Mouse (Mus musculus): ENCODE measurements around the gene Snrpd2.

Gene Snrpd2

DNA sequence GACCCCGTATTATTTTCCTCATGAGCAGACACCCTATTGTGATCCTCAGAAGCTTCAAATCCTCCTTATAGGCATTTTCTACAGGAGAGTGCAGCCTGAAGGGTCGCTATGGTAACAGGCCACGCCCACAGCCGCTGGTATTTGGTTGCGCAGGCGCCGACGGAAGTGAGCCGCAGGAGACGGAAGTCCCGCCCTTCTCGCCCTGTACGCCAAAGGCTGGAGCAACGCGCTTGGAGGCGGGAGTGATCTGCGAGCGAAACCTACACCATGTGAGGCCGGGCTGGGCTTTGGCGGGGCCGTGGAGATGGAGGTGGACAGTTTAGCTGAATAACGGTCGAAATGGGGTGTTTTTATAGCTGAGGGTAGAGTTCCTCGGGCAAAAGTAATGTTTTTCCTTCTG lies at the start of gene Snrpd2:
Snrpd2 (plus strand) TSS at position 97 of the 400 bp plus-strand sequence.
- in situ Hi-C loops (cut with MboI; ENCODE audit: unreplicated experiment in 2 of 2) = no loop called here

DNA sequence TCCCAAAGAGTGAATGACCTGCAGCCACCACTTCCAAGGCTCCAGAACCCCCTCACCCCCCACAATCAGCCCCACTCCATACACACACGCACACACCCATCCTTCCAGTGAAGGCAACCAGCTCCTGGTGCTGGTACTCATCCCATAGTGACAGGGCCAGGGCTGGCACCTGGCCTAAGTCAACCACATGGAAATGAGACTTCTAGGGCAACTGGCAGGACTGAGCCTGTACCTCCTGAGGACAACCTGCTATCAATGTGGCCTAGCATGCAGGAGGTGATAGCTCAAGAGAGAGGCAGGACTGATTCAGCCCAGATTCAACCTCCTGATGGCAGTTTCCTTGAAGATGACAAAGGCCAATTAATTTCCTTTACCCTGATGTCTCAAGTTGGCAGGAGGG lies 49.2 kb upstream of the Snrpd2 start:
- in situ Hi-C loops (cut with MboI; ENCODE audit: unreplicated experiment in 2 of 2) = no loop called here

DNA sequence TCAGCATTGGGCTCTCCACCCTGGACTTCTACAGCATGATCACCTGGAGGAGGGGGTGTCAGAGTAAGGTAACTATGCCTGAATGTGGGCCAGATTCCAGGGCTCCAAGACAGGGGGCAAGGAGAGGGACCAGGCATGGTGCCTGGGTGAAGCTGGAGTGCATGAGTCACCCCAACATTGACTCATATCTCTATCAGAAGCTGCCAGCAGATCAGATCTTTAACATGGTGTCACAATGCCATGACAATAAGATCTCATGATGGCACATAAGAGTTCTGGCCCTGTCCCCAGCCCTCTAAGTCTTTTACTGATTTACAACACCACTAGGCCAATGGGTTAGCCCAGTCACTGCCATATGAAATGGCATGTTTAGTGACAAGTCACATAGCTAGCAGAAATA lies 45.8 kb upstream of the Snrpd2 start:
- in situ Hi-C loops (cut with MboI; ENCODE audit: unreplicated experiment in 2 of 2) = no loop called here

DNA sequence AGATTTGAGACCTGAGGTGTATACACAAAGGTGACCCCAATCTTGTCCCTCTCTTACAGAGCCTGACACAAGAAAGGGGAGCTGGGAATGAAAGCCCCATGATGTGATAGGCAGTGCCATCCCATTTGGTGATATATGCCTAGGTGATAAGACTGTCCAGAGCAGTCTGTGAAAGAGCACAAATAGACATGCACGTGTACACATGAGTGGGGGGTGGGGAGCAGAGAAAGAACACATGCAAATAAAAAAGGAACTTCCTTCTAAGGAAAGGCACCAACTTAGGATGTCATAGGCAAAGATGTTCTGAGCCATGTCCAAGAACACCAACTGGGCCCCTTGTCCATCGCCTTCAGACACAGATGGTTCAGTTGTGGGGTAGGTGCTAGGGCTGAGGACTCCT lies 45.0 kb upstream of the Snrpd2 start:
- in situ Hi-C loops (cut with MboI; ENCODE audit: unreplicated experiment in 2 of 2) = no loop called here

DNA sequence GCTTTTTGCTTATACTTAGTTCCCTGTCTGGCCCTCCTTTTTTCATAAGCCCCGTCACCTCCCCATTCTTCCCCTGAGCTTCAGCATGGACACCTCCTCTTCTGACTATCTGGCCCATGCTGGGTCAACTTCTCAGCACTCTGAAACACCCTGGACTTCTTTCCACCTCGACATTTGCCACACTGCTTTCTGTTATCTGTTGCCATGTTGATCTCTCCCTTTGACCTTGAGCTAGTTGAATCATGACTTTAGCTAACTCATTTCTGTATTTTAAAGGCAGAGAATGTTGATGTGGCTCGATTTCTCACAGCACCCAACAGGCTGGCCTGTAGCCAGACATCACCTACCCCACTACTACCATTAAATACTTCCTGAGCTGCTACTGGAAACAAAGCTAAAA lies 42.1 kb upstream of the Snrpd2 start:
- in situ Hi-C loops (cut with MboI; ENCODE audit: unreplicated experiment in 2 of 2) = no loop called here

DNA sequence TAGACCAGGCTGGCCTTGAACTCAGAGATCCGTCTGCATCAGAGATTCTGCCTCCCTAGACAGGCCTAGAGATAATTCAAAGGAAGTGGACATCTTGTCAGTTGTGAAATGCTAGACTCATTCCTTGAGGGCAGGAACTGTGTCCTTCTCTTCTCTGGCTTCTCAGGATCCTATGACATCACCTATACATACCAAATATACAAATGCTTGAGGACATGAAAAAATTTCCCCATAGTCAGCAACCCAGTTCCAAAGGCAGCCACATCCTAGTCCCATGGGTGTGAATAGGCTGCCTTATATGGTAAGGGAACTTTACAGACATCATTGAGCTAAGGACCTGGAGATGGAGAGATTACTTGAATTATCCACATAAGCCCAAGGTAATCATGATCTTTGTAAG lies 40.0 kb upstream of the Snrpd2 start:
- in situ Hi-C loops (cut with MboI; ENCODE audit: unreplicated experiment in 2 of 2) = no loop called here

DNA sequence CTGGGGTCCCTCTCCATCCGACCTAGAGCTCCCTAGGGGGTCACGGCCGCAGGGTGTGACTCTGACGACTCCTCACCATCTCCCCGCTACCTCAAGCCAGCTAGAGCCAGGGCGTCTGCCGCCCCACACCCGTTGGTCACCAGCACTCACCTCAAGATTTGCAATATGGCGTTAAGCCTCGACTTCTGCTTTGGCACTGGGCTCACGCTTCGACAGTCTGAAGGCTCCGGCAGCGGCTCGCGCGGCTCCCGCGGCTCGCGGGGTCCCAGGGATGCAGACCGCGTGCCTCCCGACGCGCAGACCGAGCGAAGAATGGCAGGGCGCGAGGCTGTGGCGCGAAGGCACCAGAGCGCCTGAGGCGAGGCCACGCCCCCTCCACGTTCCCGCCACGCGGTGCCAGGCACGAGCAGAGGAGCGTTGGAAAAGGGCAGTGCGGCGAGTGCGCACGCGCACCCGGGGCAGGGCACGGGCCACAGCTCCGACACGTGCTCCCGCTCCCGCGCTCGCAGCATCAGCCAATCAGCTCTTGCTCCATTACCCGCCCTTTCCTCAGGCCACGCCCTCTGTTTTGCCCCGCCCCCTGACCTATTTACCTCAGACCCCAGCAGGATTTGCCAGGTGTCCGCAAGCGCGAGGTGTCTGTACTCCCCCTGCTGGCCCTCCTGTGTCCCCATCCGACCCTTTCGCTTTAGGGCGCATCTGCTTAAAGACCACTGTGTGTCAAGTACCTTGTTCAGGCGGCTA lies 31.3 kb upstream of the Snrpd2 start, which contains the start of gene Gm4969:
Gm4969 (minus strand) TSS at position 341 of the 744 bp plus-strand sequence.
- in situ Hi-C loops (cut with MboI; ENCODE audit: unreplicated experiment in 2 of 2) = no loop called here

DNA sequence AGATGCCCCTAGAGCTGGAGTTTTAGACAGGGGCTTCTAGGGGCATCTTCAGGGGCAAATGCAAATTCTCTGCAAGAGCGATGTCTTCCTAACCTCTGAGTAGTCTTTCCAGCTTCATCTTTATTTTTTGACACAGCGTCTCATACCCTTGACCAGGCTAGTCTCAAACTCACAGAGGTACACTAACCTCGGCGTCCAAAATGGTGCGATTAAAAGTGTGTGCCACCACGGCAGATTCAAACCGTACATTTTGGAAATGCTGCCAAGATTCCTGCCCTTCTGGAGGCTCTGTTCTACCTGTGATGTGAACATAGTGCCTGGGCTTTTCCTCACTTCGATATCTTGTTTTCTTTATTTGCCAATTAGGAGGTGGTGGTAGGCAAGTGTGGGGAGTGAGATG lies 30.4 kb upstream of the Snrpd2 start:
- in situ Hi-C loops (cut with MboI; ENCODE audit: unreplicated experiment in 2 of 2) = no loop called here

DNA sequence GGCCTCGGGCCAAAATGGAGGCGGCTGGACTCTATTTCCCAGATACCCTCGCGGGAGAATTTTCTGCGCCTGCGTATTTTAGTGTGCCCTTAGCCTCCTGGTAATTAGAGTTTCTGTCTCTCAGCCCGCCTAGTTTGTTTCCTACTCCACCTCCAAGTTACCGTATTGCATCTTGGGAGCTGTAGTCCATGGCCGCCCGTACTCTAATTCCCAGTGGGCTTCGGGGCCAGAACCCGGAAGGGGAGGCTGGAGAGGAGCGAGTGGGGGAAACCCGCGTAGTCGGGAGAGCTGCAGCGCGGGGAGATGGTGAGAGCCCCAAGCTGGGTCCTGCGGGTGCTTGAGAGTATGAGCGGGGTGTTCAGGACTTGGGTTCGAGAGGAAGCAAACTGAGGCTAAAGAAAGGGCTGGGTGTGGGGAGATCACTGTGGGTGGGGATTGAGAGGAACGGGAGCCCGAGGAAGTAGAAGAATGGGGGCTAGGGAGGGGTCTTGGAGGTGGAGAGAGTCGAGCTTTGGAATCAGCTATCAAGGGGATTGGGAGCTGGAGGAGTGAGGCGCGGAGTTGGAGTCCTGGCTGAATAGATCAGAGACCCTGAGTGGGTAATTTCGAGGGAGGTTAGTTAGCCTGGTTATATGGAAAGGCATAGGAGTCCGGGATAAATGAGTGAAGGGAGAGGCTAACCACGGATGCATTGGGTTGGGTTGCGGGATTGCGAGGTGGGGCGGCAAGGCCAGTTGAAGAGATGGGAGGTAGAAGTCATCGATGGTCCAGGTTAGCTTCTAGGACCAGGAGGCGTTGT lies 29.7 kb upstream of the Snrpd2 start, which contains the start of gene Fbxo46:
Fbxo46 (plus strand) TSS at position 229 of the 799 bp plus-strand sequence.
- in situ Hi-C loops (cut with MboI; ENCODE audit: unreplicated experiment in 2 of 2) = no loop called here

DNA sequence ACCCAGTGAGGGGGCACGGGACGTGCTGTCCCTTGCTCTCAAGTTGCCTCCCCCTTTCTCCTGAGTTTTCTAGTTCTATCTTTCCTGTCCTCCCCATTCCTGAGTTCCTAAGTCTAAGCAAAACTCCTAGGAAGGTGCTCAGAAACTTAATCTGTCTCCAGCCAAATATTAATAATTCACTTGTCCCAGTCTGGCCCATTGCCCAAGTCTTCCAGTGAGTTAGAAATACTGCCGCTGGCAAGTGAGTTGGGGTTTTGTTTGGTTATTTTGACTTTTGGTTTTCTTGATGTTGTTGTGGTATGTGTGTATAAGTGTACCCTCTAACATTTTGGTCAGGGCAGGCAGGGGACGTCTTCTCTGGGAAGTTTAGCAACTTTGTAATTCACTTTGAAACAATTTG lies 27.8 kb upstream of the Snrpd2 start:
- in situ Hi-C loops (cut with MboI; ENCODE audit: unreplicated experiment in 2 of 2) = no loop called here

DNA sequence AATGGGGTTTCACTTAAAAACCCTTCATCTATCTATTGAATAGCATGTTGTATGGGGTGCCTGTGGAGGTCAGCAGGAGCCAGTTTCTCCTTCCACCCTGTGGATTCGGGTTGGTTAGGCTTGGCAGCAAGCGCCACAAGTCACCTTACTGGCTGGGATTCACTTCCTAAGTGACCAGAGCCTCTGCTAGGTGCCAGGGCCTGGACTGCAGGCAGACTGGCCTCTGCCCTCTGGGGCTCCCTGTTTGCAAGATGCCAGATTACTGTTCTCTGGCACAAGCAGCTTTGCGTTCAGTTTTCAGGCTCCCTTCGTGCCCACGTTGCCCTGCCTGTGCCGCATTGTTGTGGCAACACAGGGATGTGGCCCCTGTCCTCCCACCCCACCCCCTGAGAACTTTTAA lies 24.8 kb upstream of the Snrpd2 start:
- in situ Hi-C loops (cut with MboI; ENCODE audit: unreplicated experiment in 2 of 2) = no loop called here

DNA sequence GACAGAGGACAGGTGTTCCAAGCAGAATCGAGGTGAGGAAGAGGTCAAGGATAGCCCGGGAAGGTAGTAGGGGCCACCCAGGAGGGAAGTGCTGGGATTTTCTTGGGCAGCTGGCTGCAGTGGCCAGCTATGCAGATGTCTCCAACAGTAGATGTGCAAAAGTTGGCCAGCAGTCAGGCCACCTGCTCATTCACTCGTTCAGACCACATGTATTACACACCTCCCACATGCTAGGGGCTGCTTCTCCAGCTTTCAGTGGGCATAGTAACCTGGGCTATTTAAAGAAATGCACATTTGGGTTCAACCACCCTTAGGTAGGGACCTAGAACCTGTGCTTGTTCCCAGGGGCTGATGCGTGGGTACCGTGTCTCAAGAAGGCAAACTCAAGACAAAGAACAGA lies 21.8 kb upstream of the Snrpd2 start:
- in situ Hi-C loops (cut with MboI; ENCODE audit: unreplicated experiment in 2 of 2) = no loop called here

DNA sequence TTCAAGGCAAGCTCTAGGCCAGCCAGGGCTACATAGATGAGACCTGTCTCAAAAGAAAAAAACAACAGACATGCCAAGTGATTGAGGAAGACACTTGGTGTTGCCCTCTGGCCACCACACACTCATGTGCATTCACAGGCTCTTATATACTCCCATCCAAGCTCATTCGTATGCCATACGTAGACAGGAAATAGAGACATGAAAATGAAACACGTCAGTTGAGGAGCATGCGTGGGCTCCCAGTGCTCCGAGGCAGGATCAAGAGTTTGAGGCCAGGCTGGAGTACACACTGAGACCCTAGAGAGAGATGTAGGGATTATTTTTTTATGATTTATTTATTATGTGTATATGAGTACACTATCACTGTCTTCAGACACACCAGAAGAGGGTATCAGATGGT lies 20.1 kb upstream of the Snrpd2 start:
- in situ Hi-C loops (cut with MboI; ENCODE audit: unreplicated experiment in 2 of 2) = no loop called here

DNA sequence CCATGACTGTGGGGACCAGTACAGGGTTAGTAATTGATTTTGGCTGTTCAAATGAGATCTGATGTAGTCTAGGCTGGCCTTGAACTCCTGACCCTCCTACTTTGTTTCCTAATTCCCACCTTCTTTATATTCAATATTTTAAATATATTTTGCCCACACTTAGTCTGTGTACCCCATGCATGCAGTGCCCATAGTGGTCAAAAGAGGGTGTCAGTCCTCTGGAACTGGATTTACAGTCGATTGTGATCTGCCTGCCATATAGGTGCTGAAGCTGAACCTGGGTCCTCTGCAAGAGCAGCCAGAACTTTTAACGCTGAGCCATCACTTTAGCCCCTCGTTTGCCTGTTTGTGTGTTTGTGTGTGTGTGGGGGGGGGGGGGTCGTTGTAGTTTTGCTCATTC lies 18.9 kb upstream of the Snrpd2 start:
- in situ Hi-C loops (cut with MboI; ENCODE audit: unreplicated experiment in 2 of 2) = no loop called here

DNA sequence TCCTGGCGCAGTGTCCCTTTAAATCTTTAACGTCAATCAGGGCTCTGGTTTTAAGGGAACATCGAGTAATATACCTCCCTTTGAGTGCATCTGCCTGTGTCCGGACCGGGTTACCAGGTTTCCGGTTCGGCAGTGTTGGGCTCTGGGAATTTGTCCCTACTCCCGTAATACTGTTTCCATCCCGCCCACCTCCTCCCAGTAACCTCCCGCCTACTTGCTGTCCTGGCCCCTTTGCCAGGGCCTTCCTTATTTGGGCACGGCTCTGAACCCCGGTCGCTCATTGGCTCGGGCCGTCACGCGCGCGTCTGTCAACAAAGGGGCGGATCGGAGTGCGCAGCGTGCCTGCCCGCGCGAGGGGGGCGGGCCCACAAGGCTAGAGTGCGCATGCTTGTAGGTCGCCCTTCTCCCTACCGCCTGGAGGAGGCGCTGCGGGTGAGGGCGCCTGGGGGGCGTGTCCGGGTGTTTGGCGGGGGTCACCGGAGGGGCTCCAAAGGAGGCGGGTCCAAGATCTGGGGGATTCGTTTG lies 18.1 kb upstream of the Snrpd2 start:
- in situ Hi-C loops (cut with MboI; ENCODE audit: unreplicated experiment in 2 of 2) = no loop called here

DNA sequence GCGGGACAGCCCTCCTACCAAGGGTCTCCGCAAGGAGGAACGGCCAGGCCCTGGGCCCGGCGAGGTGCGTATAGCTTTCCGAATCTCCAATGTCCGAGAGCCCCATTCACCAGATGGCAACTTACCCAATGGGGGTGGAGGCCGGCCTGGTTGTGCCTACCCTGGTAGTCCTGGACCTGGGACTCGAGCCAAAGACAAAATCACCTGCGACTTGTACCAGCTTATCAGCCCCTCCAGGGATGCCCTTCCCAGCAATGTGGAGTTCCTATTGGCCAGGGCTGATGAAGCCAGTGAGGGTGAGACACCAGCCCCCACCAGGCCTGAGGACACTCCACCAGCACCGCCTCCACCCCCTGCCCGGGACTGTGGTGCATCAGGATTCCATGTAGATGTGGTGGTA lies 13.4 kb upstream of the Snrpd2 start:
- in situ Hi-C loops (cut with MboI; ENCODE audit: unreplicated experiment in 2 of 2) = loop anchor here in 1 of 2 experiments (5.0 kb wide), 1 partner anchor 36 kb away; no protein-coding TSS in a partner anchor

DNA sequence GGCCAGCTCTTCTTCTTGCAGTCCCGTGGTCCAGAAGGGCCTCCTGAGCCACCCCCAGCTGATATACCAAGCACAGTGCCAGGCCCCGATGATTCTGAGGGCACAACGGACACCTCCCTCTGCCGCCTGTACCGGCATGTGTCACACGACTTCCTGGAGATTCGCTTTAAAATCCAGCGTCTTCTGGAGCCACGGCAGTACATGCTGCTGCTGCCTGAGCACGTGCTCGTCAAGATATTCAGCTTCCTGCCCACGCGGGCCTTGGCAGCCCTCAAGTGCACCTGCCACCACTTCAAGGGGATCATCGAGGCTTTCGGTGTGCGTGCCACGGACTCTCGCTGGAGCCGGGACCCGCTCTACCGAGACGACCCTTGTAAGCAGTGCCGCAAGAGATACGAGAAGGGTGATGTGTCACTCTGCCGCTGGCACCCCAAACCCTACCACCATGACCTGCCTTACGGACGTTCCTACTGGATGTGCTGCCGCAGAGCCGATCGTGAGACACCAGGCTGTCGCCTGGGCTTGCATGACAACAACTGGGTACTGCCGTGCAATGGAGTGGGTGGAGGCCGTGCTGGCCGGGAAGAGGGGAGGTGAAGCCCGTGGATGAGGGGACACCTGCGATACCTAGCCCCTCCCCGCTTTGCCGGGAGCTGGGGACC lies 12.7 kb upstream of the Snrpd2 start:
- in situ Hi-C loops (cut with MboI; ENCODE audit: unreplicated experiment in 2 of 2) = loop anchor here in 1 of 2 experiments (5.0 kb wide), 1 partner anchor 35 kb away; no protein-coding TSS in a partner anchor

DNA sequence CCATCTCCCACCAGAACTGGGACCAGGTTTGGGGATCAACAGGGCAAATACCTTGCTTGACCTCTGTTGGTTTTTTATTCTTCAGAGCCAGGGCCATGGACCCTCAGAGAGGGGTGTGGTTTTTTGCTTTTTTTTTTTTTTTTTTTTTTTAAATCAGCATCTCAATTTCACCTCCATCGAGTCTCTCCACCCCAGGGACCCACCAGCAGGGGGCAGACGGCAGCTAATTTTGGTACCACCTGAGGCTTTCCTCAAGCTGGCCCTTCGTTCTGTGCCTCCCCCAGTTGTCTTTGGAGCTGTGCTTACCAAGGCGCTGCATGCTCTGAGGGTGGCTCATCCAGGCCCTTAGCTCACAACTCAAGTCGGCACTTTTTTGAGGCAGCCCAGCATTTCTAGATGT lies 12.1 kb upstream of the Snrpd2 start:
- in situ Hi-C loops (cut with MboI; ENCODE audit: unreplicated experiment in 2 of 2) = loop anchor here in 1 of 2 experiments (5.0 kb wide), 1 partner anchor 35 kb away; no protein-coding TSS in a partner anchor

DNA sequence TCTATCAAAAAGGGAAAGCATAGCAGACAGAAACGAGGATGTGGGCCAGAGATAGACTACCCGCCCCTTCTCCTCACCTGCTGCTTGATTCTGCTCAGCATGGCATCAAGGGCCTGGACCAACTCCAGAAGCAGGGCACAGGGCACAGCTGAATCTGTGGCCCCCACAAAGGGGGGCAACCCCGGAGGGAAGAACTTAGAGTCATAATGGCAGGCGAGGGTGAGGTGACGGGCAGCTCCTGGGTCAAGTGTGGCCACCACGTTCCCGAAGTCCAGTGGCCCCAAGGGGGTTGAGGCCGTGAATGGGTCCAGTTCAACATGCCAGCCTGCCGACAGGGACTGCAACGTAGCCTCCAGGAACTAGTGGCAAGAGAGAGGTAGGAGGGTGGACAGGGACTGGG lies 2.7 kb upstream of the Snrpd2 start:
- in situ Hi-C loops (cut with MboI; ENCODE audit: unreplicated experiment in 2 of 2) = no loop called here

DNA sequence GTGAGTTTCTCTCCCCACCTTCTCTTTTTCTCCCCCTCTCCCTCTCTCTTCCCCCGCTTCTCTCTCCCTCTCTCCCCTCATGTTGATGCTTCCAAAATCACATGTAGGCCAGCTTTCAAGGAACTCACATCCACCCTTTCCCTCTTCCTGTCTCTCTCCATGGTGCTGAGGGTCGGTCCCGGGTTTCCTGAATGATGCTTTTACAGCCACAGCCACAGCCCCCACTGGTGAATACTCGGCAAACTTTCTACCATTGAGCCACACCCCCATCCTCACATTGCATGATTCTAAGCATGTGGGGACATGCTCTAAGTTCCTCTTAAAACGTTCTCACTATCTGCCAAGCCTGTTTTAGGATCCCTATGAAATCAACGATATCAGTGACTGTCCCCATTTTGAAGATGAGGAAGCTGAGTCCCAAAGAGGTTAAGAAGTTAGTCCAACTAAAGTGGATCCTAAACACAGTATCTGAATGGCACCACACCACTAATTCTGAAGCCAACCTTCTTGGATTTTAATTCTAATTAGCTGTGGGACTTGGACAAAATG lies 2.0 kb upstream of the Snrpd2 start:
- in situ Hi-C loops (cut with MboI; ENCODE audit: unreplicated experiment in 2 of 2) = no loop called here
